ENCODE assay signal across 8 mouse cellular contexts in the genomic region with DNA sequence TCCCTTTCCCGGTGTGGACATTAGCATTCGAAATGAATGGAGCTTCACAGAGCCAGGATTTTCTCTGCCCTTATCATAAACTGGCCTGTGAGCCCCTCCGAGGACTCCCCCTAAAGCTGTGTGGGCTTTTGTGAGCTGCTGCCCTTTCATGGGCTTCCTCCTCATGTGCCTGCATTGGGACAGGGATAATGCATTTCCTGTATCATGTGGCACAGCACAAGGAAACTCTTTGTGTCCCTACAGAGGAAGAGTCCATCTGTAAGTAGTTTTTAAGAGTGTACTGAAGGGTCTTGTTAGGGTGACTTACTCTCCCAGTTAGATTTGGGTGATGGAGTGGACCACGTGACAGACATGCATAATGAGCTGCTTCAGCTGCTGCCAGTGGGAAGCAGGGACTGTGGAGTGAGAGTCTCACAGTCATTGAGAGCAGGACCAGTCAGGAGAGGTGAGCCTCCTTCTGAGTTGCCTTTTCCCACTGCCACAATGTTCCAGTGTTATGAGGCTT. TPM values are rescaled to one million over a fixed set of nuclear protein-coding genes. Genes with fewer than 3 reads are reported as not detected.
DNase-seq lines count a peak whose midpoint lies in the region.

No protein-coding gene starts in this region.

- no peaks in the 10 kb centered on the region for H3K9me3 ChIP-seq in forebrain, embryonic 10.5 days

- no peaks in the 10 kb centered on the region for H3K27me3 ChIP-seq in forebrain, embryonic 10.5 days (ENCODE audit: poor library complexity, severe bottlenecking)

- H3K27ac ChIP-seq in forebrain, embryonic 10.5 days = peak overlapping the region; percentile 78

- 10% methylated on average over 4 of the region's 4 CpGs for WGBS in forebrain, embryonic 10.5 days

- H3K36me3 ChIP-seq in forebrain, embryonic 10.5 days (replicated peaks) = peaks cover 16% of the 10 kb centered on the region; the same call in 1 of the 2 replicates

- H3K4me1 ChIP-seq in forebrain, embryonic 10.5 days = peaks cover 43% of the 10 kb centered on the region

- DNase-seq in left cerebral cortex, adult 11 months (ENCODE audit: low spot score) = peak; percentile 30
- DNase-seq in left cerebral cortex, adult 18-20 months (ENCODE audit: low spot score in 2 of 2) = no peak
- DNase-seq in forebrain, embryonic 10.5 days (ENCODE audit: extremely low spot score, low spot score) = peak; percentile 50
- DNase-seq in left cerebral cortex, postnatal 10 days (ENCODE audit: extremely low spot score in 1 of 2, low spot score in 2 of 2) = peak; percentile 41 to 45
- peak; percentile 40 for DNase-seq in retina, embryonic 14.5 days (ENCODE audit: low spot score)
- DNase-seq in Muller cell, postnatal 12 days (ENCODE audit: inconsistent ontology term) = no peak
- no peak for DNase-seq in gastrocnemius, postnatal 4 days (ENCODE audit: low spot score in 2 of 2)
- DNase-seq in spleen, postnatal 10 days (ENCODE audit: low spot score in 2 of 2) = no peak

- H3K4me3 ChIP-seq in forebrain, embryonic 10.5 days = no peak overlapping the region

- intact Hi-C loops in left cerebral cortex, postnatal 10 days (cut with DNase I) = no loop called here

RNA-seq across cellular contexts. Expression of gene Rev3l, which starts 59.3 kb away (rescaled TPM):
- total RNA-seq in left cerebral cortex, adult 18-20 months (2021) = 10 to 100 TPM; 21.4 to 24.1 TPM
- 11.6 and 13.9 TPM in 2 replicates for polyA plus RNA-seq in forebrain, embryonic 10.5 days (2016; fragmentation: Nextera tagmentation; extraction: Ambion mirVana)
- 10 to 100 TPM; 70.6 to 71.0 TPM for total RNA-seq in left cerebral cortex, postnatal 10 days (2021)
- 10 to 100 TPM; 51.9 to 57.4 TPM for total RNA-seq in gastrocnemius, postnatal 4 days (2021)

RNA-seq across cellular contexts. Expression of gene Traf3ip2, which starts 59.9 kb away (rescaled TPM):
- total RNA-seq in left cerebral cortex, adult 18-20 months (2021) = 1 to 10 TPM in 1 of 2 experiments, under 1 TPM in 1; 0.91 to 1.3 TPM
- 10.3 and 11.7 TPM in 2 replicates for polyA plus RNA-seq in forebrain, embryonic 10.5 days (2016; fragmentation: Nextera tagmentation; extraction: Ambion mirVana)
- 1 to 10 TPM in 1 of 2 experiments, under 1 TPM in 1; 0.47 to 1.2 TPM for total RNA-seq in left cerebral cortex, postnatal 10 days (2021)
- total RNA-seq in gastrocnemius, postnatal 4 days (2021) = 1 to 10 TPM; 4.4 to 5.8 TPM

Comparison
In these comparisons a context has a peak if more than half of its experiments do, and no peak if none do; other contexts are left out.
1. DNase-seq: peak in left cerebral cortex, adult 11 months (single experiment), forebrain, embryonic 10.5 days (single experiment), left cerebral cortex, postnatal 10 days (2 of 2) and retina, embryonic 14.5 days (single experiment); none in left cerebral cortex, adult 18-20 months (0 of 2), Muller cell, postnatal 12 days (single experiment), gastrocnemius, postnatal 4 days (0 of 2) and spleen, postnatal 10 days (0 of 2).